8 mouse cellular contexts compared by ENCODE assay signal in genomic region chr19:5053909-5054308, GRCm38 (mm10). TPM values are rescaled to one million over a fixed set of nuclear protein-coding genes. Genes with fewer than 3 reads are reported as not detected.
DNase-seq lines count a peak whose midpoint lies in the region; ATAC-seq and TF ChIP-seq lines count a peak whose summit lies in the region.

No protein-coding gene starts in this region.

- peak; percentile 79 for TF ChIP-seq CTCF in gastrocnemius, adult 2 months (IDR thresholded peaks at IDR 0.05)
- TF ChIP-seq CTCF in midbrain, postnatal 0 days (IDR thresholded peaks at IDR 0.05): peak; percentile 70

- peaks cover 9% of the 10 kb centered on the region for H3K36me3 ChIP-seq in midbrain, postnatal 0 days (ENCODE audit: insufficient read depth, low read length)

- peaks cover 23% of the 10 kb centered on the region; the same call in 1 of the 2 replicates for H3K27me3 ChIP-seq in midbrain, postnatal 0 days (ENCODE audit: insufficient read depth, low read length)

- no peak overlapping the region for H3K4me2 ChIP-seq in midbrain, postnatal 0 days (ENCODE audit: low read depth, low read length, poor library complexity, severe bottlenecking)

- intact Hi-C loops in gastrocnemius, adult 2 months (cut with DNase I): no loop called here
- intact Hi-C loops in gastrocnemius, postnatal 14 days (cut with DNase I; ENCODE audit: low total_unique reads): no loop called here

- H3K9me3 ChIP-seq in midbrain, postnatal 0 days (ENCODE audit: low read length): no peaks in the 10 kb centered on the region

- H3K27ac ChIP-seq in gastrocnemius, adult 2 months: no peak overlapping the region
- H3K27ac ChIP-seq in midbrain, postnatal 0 days (ENCODE audit: low read depth, low read length): no peak overlapping the region

- H3K9ac ChIP-seq in midbrain, postnatal 0 days (replicated peaks; ENCODE audit: low read length, poor library complexity, severe bottlenecking): no peak overlapping the region

- peaks cover 3% of the 10 kb centered on the region for H3K4me1 ChIP-seq in midbrain, postnatal 0 days (ENCODE audit: insufficient read depth, low read length)

- 18% methylated on average over 9 of the region's 9 CpGs for WGBS in midbrain, postnatal 0 days

- no peak overlapping the region for H3K4me3 ChIP-seq in gastrocnemius, adult 2 months
- no peak overlapping the region for H3K4me3 ChIP-seq in midbrain, postnatal 0 days (ENCODE audit: low read depth, low read length)

- DNase-seq in gastrocnemius, adult 2 months: peak; percentile 69
- DNase-seq in gastrocnemius, postnatal 14 days: no peak
- peak; percentile 55 for DNase-seq in right cerebral cortex, postnatal 4 days
- no peak for DNase-seq in right cerebral cortex, postnatal 36 days (ENCODE audit: low spot score in 2 of 2)
- peak; percentile 74 to 80 for DNase-seq in cerebellum, adult 18-20 months
- DNase-seq in kidney, postnatal 14 days: peak; percentile 50
- no peak for DNase-seq in midbrain, postnatal 0 days (ENCODE audit: low spot score)
- no peak for DNase-seq in heart, adult 9 months (ENCODE audit: low spot score in 2 of 2)

- no peak for ATAC-seq in midbrain, postnatal 0 days (ENCODE audit: low FRiP score)

RNA-seq across cellular contexts. Expression of gene Rin1, which starts 3.6 kb away (rescaled TPM):
- total RNA-seq in gastrocnemius, adult 2 months (2021): 1 to 10 TPM in 1 of 2 experiments, under 1 TPM in 1; 0.99 to 1.3 TPM
- 1 to 10 TPM in 1 of 2 experiments, under 1 TPM in 1; 0.55 to 1.1 TPM for total RNA-seq in gastrocnemius, postnatal 14 days (2021)
- total RNA-seq in midbrain, postnatal 0 days (2014; rRNA removed): 4.0 and 4.3 TPM in 2 replicates
- polyA plus RNA-seq in midbrain, postnatal 0 days (2015; fragmentation: Nextera tagmentation; extraction: Ambion mirVana): 0.76 and 0.96 TPM in 2 replicates

RNA-seq across cellular contexts. Expression of gene Brms1, which starts 12.8 kb away (rescaled TPM):
- 10 to 100 TPM; 14.7 to 15.1 TPM for total RNA-seq in gastrocnemius, adult 2 months (2021)
- total RNA-seq in gastrocnemius, postnatal 14 days (2021): 10 to 100 TPM; 11.1 to 11.3 TPM
- 2.1 TPM in 1 of 2 replicates, not detected in the other for total RNA-seq in midbrain, postnatal 0 days (2014; rRNA removed)
- polyA plus RNA-seq in midbrain, postnatal 0 days (2015; fragmentation: Nextera tagmentation; extraction: Ambion mirVana): 14.3 and 15.3 TPM in 2 replicates

RNA-seq across cellular contexts. Expression of gene Cd248, which starts 14.0 kb away (rescaled TPM):
- total RNA-seq in gastrocnemius, adult 2 months (2021): 10 to 100 TPM in 1 of 2 experiments, 1 to 10 TPM in 1; 9.5 to 15.1 TPM
- 10 to 100 TPM; 23.8 to 43.2 TPM for total RNA-seq in gastrocnemius, postnatal 14 days (2021)
- total RNA-seq in midbrain, postnatal 0 days (2014; rRNA removed): 22.0 and 23.3 TPM in 2 replicates
- polyA plus RNA-seq in midbrain, postnatal 0 days (2015; fragmentation: Nextera tagmentation; extraction: Ambion mirVana): 15.7 and 18.3 TPM in 2 replicates

RNA-seq across cellular contexts. Expression of gene AC124502.3, which starts 15.2 kb away (rescaled TPM):
- under 1 TPM; 0.46 to 0.59 TPM for total RNA-seq in gastrocnemius, adult 2 months (2021)
- total RNA-seq in gastrocnemius, postnatal 14 days (2021): under 1 TPM; 0.43 to 0.89 TPM
- total RNA-seq in midbrain, postnatal 0 days (2014; rRNA removed): 3.8 and 12.5 TPM in 2 replicates
- 2.2 and 3.7 TPM in 2 replicates for polyA plus RNA-seq in midbrain, postnatal 0 days (2015; fragmentation: Nextera tagmentation; extraction: Ambion mirVana)

RNA-seq across cellular contexts. Expression of gene B4gat1, which starts 15.3 kb away (rescaled TPM):
- 10 to 100 TPM; 20.0 to 22.4 TPM for total RNA-seq in gastrocnemius, adult 2 months (2021)
- total RNA-seq in gastrocnemius, postnatal 14 days (2021): 10 to 100 TPM; 20.4 to 23.7 TPM
- total RNA-seq in midbrain, postnatal 0 days (2014; rRNA removed): 136 and 143 TPM in 2 replicates
- 172 and 177 TPM in 2 replicates for polyA plus RNA-seq in midbrain, postnatal 0 days (2015; fragmentation: Nextera tagmentation; extraction: Ambion mirVana)

Comparison
In these comparisons a context has a peak if more than half of its experiments do, and no peak if none do; other contexts are left out.
1. DNase-seq: peak in gastrocnemius, adult 2 months (single experiment), right cerebral cortex, postnatal 4 days (single experiment), cerebellum, adult 18-20 months (2 of 2) and kidney, postnatal 14 days (single experiment); none in gastrocnemius, postnatal 14 days (single experiment), right cerebral cortex, postnatal 36 days (0 of 2), midbrain, postnatal 0 days (single experiment) and heart, adult 9 months (0 of 2).